Mouse (Mus musculus): Measurements from ENCODE around the gene Ap2s1. TPM values are rescaled to one million over a fixed set of nuclear protein-coding genes. Genes with fewer than 3 reads are reported as not detected.

The Ap2s1 gene
- total RNA-seq, 2 experiments from 2014 or later, result 44.5 to 46.8 TPM

GRCm38 (mm10) chr7:16747656-16748055 lies 9.4 kb downstream of the Ap2s1 start:
- no peak for DNase-seq (ENCODE audit: low spot score)

GRCm38 (mm10) chr7:16752016-16752415 lies 13.8 kb downstream of the Ap2s1 start:
- no peak for DNase-seq (ENCODE audit: low spot score)

- no peak for DNase-seq (ENCODE audit: low spot score)
Measured at GRCm38 (mm10) chr7:16755362-16756017, 17.3 kb downstream of the Ap2s1 start.

- DNase-seq (ENCODE audit: low spot score), result no peak
Measured at GRCm38 (mm10) chr7:16758872-16759574, 20.8 kb downstream of the Ap2s1 start.

- DNase-seq (ENCODE audit: low spot score), result peak; percentile 65
Measured at GRCm38 (mm10) chr7:16760292-16760691, 22.1 kb downstream of the Ap2s1 start.

- DNase-seq (ENCODE audit: low spot score), result peak; percentile 86
Measured at GRCm38 (mm10) chr7:16761005-16761481, 22.8 kb downstream of the Ap2s1 start.

- no peak for DNase-seq (ENCODE audit: low spot score)
Measured at GRCm38 (mm10) chr7:16761630-16762029, 23.4 kb downstream of the Ap2s1 start.

- peak; percentile 61 for DNase-seq (ENCODE audit: low spot score)
Measured at GRCm38 (mm10) chr7:16763463-16764218, 25.4 kb downstream of the Ap2s1 start.

GRCm38 (mm10) chr7:16766443-16766842 lies 28.2 kb downstream of the Ap2s1 start:
- DNase-seq (ENCODE audit: low spot score), result no peak

- no peak for DNase-seq (ENCODE audit: low spot score)
Measured at GRCm38 (mm10) chr7:16775888-16776287, 37.7 kb downstream of the Ap2s1 start.

- peak; percentile 78 for DNase-seq (ENCODE audit: low spot score)
Measured at GRCm38 (mm10) chr7:16780076-16780475, 41.9 kb downstream of the Ap2s1 start.

- DNase-seq (ENCODE audit: low spot score), result peak; percentile 93
Measured at GRCm38 (mm10) chr7:16780825-16781554, 42.8 kb downstream of the Ap2s1 start, which contains the start of gene Slc1a5. Gene Slc1a5 (plus strand): TSS chr7:16781340.

- DNase-seq (ENCODE audit: low spot score), result no peak
Measured at GRCm38 (mm10) chr7:16781555-16781815, 43.3 kb downstream of the Ap2s1 start.

- no peak for DNase-seq (ENCODE audit: low spot score)
Measured at GRCm38 (mm10) chr7:16781816-16782554, 43.8 kb downstream of the Ap2s1 start.

- DNase-seq (ENCODE audit: low spot score), result no peak
Measured at GRCm38 (mm10) chr7:16782555-16783125, 44.4 kb downstream of the Ap2s1 start.

GRCm38 (mm10) chr7:16783224-16783688 lies 45.0 kb downstream of the Ap2s1 start:
- DNase-seq (ENCODE audit: low spot score), result peak; percentile 11

GRCm38 (mm10) chr7:16783758-16784415 lies 45.7 kb downstream of the Ap2s1 start:
- peak; percentile 61 for DNase-seq (ENCODE audit: low spot score)

- no peak for DNase-seq (ENCODE audit: low spot score)
Measured at GRCm38 (mm10) chr7:16784498-16784976, 46.3 kb downstream of the Ap2s1 start.

GRCm38 (mm10) chr7:16785541-16786083 lies 47.4 kb downstream of the Ap2s1 start:
- DNase-seq (ENCODE audit: low spot score), result no peak

Measured in gastrocnemius, adult 18-20 months (tissue).